Comparison of ENCODE assay signal across 15 mouse cellular contexts in the genomic region with DNA sequence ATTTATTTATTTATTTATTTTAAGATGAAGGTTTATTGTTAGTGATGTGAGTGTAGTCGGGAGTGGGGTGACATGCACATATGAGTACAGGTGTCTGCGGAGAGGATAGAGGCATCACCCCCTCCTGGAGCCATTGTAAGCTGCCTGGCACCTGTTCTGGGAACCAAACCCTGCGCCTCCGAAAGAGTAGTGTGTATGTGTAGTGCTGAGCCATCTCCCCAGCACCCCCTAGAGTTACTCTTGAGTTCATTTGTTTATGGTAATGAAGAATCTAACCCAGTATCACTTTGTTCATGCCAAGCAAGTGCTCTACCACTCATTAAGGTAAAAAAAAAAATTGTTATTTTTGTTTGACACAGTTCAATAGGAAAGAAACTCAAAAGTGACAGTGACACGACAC. TPM values are rescaled to one million over a fixed set of nuclear protein-coding genes. Genes with fewer than 3 reads are reported as not detected.
DNase-seq lines count a peak whose midpoint lies in the region; ATAC-seq and TF ChIP-seq lines count a peak whose summit lies in the region.
"Had no signal": no experiment of that assay in that cellular context is flagged by ENCODE, and none has a peak within 500 bp of the region (broad histone marks: within the 10 kb centered on the region; RNA-seq: fewer than 3 reads in every experiment).

No protein-coding gene starts in this region.

- peak overlapping the region; percentile 81 for H3K27ac ChIP-seq in gastrocnemius, adult 2 months
- H3K27ac ChIP-seq in limb, embryonic 12.5 days = 0 out of 2 replicates have a peak overlapping the region, but pooled peaks have one; percentile 12
- H3K27ac ChIP-seq in limb, embryonic 10.5 days = no peak overlapping the region
- H3K27ac ChIP-seq in brown adipose tissue, adult 24 weeks (replicated peaks; ENCODE audit: low read depth, low read length) = peak overlapping the region; percentile 55; the same call in 1 of the 2 replicates

- H3K4me2 ChIP-seq in limb, embryonic 12.5 days = no peak overlapping the region
- H3K4me2 ChIP-seq: limb, embryonic 15.5 days had no signal

- ATAC-seq in limb, embryonic 12.5 days (ENCODE audit: insufficient number of reproducible peaks, insufficient read depth, low FRiP score, low TSS enrichment, low read depth) = 0 out of 2 replicates have a peak, but pooled peaks have one; percentile 54
- peak; percentile 62 for ATAC-seq in neutrophil, adult 5-6 weeks (ENCODE audit: extremely low read depth, insufficient number of reproducible peaks, low FRiP score, poor library complexity, severe bottlenecking)
- no peak for ATAC-seq in frontal cortex, adult (ENCODE audit: low TSS enrichment)

- no peak overlapping the region for H3K9ac ChIP-seq in limb, embryonic 12.5 days (replicated peaks)
- H3K9ac ChIP-seq: limb, embryonic 15.5 days had no signal

- DNase-seq in gastrocnemius, adult 2 months = no peak
- no peak for DNase-seq in gastrocnemius, postnatal 14 days
- DNase-seq in limb, embryonic 10.5 days (ENCODE audit: low spot score) = no peak
- DNase-seq in right cerebral cortex, postnatal 36 days (ENCODE audit: low spot score in 2 of 2) = no peak
- DNase-seq: adrenal gland, postnatal 14 days; cerebellum, adult 8-10 months; kidney, adult 2 months had no signal

- WGBS in limb, embryonic 12.5 days = 88% methylated on average over 5 of the region's 5 CpGs
- whole genome bisulfite sequencing in limb, embryonic 10.5 days = 90% methylated on average over 5 of the region's 5 CpGs

- intact Hi-C loops in gastrocnemius, adult 2 months (cut with DNase I) = loop anchor here (2.0 kb wide), 1 partner anchor 19 kb away; no protein-coding TSS in a partner anchor
- intact Hi-C loops in gastrocnemius, postnatal 14 days (cut with DNase I; ENCODE audit: low total_unique reads) = no loop called here

- peak; percentile 40 for TF ChIP-seq CTCF in gastrocnemius, adult 2 months (IDR thresholded peaks at IDR 0.05)

- peaks cover 6% of the 10 kb centered on the region for H3K36me3 ChIP-seq in limb, embryonic 12.5 days
- peaks cover 9% of the 10 kb centered on the region; the same call in 1 of the 2 replicates for H3K36me3 ChIP-seq in limb, embryonic 10.5 days

- H3K27me3 ChIP-seq in limb, embryonic 12.5 days = no peaks in the 10 kb centered on the region
- H3K27me3 ChIP-seq in limb, embryonic 10.5 days (ENCODE audit: low read depth, poor library complexity, severe bottlenecking) = no peaks in the 10 kb centered on the region
- H3K27me3 ChIP-seq: limb, embryonic 15.5 days had no signal

- H3K4me1 ChIP-seq in limb, embryonic 12.5 days (replicated peaks) = peaks cover 15% of the 10 kb centered on the region
- H3K4me1 ChIP-seq in limb, embryonic 10.5 days = peaks cover 19% of the 10 kb centered on the region
- peaks cover 16% of the 10 kb centered on the region for H3K4me1 ChIP-seq in brown adipose tissue, adult 24 weeks (ENCODE audit: control insufficient read depth, insufficient read depth, insufficient read length, low read length)

- peak overlapping the region; percentile 1; the same call in 1 of the 2 replicates for H3K4me3 ChIP-seq in gastrocnemius, adult 2 months
- no peak overlapping the region for H3K4me3 ChIP-seq in limb, embryonic 12.5 days (replicated peaks)
- no peak overlapping the region for H3K4me3 ChIP-seq in limb, embryonic 10.5 days
- no peak overlapping the region for H3K4me3 ChIP-seq in brown adipose tissue, adult 24 weeks (ENCODE audit: insufficient read depth, low read depth, low read length)
- H3K4me3 ChIP-seq: limb, embryonic 15.5 days had no signal

- H3K9me3 ChIP-seq in limb, embryonic 12.5 days = no peaks in the 10 kb centered on the region
- H3K9me3 ChIP-seq in limb, embryonic 10.5 days (replicated peaks) = no peaks in the 10 kb centered on the region
- H3K9me3 ChIP-seq: limb, embryonic 15.5 days had no signal

RNA-seq across cellular contexts. Expression of gene Rhoq, which starts 25.3 kb away (rescaled TPM):
- 100 to 1,000 TPM; 168 to 172 TPM for total RNA-seq in gastrocnemius, adult 2 months (2021)
- total RNA-seq in gastrocnemius, postnatal 14 days (2021) = 100 to 1,000 TPM; 164 to 165 TPM
- 23.8 and 24.1 TPM in 2 replicates for polyA plus RNA-seq in limb, embryonic 12.5 days (2016; fragmentation: Nextera tagmentation; extraction: Ambion mirVana)
- polyA plus RNA-seq in limb, embryonic 10.5 days (2016; fragmentation: Nextera tagmentation; extraction: Ambion mirVana) = 10.5 and 13.3 TPM in 2 replicates
- 122 and 182 TPM in 2 replicates for polyA plus RNA-seq in brown adipose tissue, adult 24 weeks (2012; ENCODE audit: insufficient read depth, insufficient read length, missing spikeins)
- total RNA-seq in neutrophil, adult 5-6 weeks (2017) = 29.7 and 34.4 TPM in 2 replicates

RNA-seq across cellular contexts. Expression of gene Pigf, which starts 37.0 kb away (rescaled TPM):
- 1 to 10 TPM; 2.2 to 2.7 TPM for total RNA-seq in gastrocnemius, adult 2 months (2021)
- total RNA-seq in gastrocnemius, postnatal 14 days (2021) = 1 to 10 TPM; 2.1 to 2.9 TPM
- 32.7 and 39.6 TPM in 2 replicates for polyA plus RNA-seq in limb, embryonic 12.5 days (2016; fragmentation: Nextera tagmentation; extraction: Ambion mirVana)
- 32.7 and 44.3 TPM in 2 replicates for polyA plus RNA-seq in limb, embryonic 10.5 days (2016; fragmentation: Nextera tagmentation; extraction: Ambion mirVana)
- polyA plus RNA-seq in brown adipose tissue, adult 24 weeks (2012; ENCODE audit: insufficient read depth, insufficient read length, missing spikeins) = 9.2 and 11.6 TPM in 2 replicates
- total RNA-seq in neutrophil, adult 5-6 weeks (2017) = 11.5 and 11.9 TPM in 2 replicates

RNA-seq across cellular contexts. Expression of gene Cript, which starts 37.2 kb away (rescaled TPM):
- 10 to 100 TPM; 46.1 to 51.7 TPM for total RNA-seq in gastrocnemius, adult 2 months (2021)
- 10 to 100 TPM; 27.1 to 31.1 TPM for total RNA-seq in gastrocnemius, postnatal 14 days (2021)
- 143 and 146 TPM in 2 replicates for polyA plus RNA-seq in limb, embryonic 12.5 days (2016; fragmentation: Nextera tagmentation; extraction: Ambion mirVana)
- polyA plus RNA-seq in limb, embryonic 10.5 days (2016; fragmentation: Nextera tagmentation; extraction: Ambion mirVana) = 135 and 136 TPM in 2 replicates
- polyA plus RNA-seq in brown adipose tissue, adult 24 weeks (2012; ENCODE audit: insufficient read depth, insufficient read length, missing spikeins) = 96.6 and 131 TPM in 2 replicates
- total RNA-seq in neutrophil, adult 5-6 weeks (2017) = 81.6 and 84.8 TPM in 2 replicates

RNA-seq across cellular contexts. Expression of gene Atp6v1e2, which starts 40.5 kb away (rescaled TPM):
- total RNA-seq in gastrocnemius, adult 2 months (2021) = not detected
- not detected for total RNA-seq in gastrocnemius, postnatal 14 days (2021)
- not detected in 2 replicates for polyA plus RNA-seq in limb, embryonic 12.5 days (2016; fragmentation: Nextera tagmentation; extraction: Ambion mirVana)
- not detected in 2 replicates for polyA plus RNA-seq in limb, embryonic 10.5 days (2016; fragmentation: Nextera tagmentation; extraction: Ambion mirVana)
- not detected in 2 replicates for polyA plus RNA-seq in brown adipose tissue, adult 24 weeks (2012; ENCODE audit: insufficient read depth, insufficient read length, missing spikeins)
- not detected in 2 replicates for total RNA-seq in neutrophil, adult 5-6 weeks (2017)
- total RNA-seq: adrenal gland, postnatal 14 days had no signal
- polyA plus RNA-seq: embryonic facial prominence, embryonic 11.5 days; heart, embryonic 14.5 days; kidney, adult 2 months; limb, embryonic 15.5 days; lung, postnatal 0 days had no signal
